8 mouse cellular contexts compared by ENCODE assay signal in the genomic region with DNA sequence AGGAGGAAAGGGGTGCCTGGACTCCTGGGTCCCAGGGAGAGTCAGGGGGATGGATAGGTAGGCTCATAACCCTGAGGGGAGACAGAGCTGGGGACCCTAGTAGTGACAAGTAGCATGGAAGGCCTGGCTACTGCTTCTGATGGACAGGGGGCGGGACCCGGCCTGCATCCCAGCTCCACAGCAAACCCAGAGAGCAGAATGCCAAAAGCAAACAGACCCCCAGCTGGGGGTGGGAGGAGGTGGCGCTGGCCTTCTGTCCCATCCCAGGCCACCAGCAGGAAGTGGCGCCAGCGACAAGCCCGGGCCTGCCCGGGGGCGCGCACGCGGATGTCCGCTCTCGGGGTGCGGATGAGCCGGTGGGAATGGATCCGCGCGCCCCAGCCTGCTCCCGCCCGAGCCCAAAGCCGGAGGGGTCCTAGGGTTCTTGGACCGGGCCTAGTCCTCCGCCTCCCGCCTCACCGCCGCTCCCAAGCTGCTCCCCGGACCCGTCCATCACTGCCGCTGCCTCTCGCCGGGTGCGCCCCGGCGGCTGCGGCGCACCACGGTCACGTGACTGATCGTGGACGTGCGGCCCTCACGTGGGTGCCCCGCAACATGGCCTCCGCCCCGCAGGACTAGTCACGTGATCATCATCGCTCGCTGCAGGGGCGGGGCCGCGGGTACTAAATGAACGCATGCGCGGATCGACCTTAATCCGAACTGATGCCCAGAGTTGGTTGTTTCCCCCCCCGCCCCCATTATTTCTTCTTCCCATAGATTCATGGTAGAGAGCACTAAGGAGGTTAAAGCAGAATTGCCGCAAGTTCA. TPM values are rescaled to one million over a fixed set of nuclear protein-coding genes. Genes with fewer than 3 reads are reported as not detected.
DNase-seq lines count a peak whose midpoint lies in the region; ATAC-seq and TF ChIP-seq lines count a peak whose summit lies in the region.

Gene Bax (minus strand): TSS at position 616 of the 807 bp plus-strand sequence.

- peak within 1 kb of the TSS; percentile 37 for H3K27ac ChIP-seq in heart, embryonic 11.5 days (ENCODE audit: low read depth, low read length)
- peak within 1 kb of the TSS; percentile 52; the same call in 1 of the 2 replicates for H3K27ac ChIP-seq in kidney, embryonic 16.5 days (ENCODE audit: low read length)
- H3K27ac ChIP-seq in liver, adult 2 months (replicated peaks; ENCODE audit: insufficient read depth, low read depth, low read length) = peak within 1 kb of the TSS; percentile 74

- peak; percentile 96 to 97 for DNase-seq in B cell, adult 2 months
- peak; percentile 98 for DNase-seq in brain, adult 2 months (ENCODE audit: low read depth, low spot score)
- peak; percentile 74 for DNase-seq in liver, adult 2 months (ENCODE audit: extremely low read depth, low read depth, low spot score)
- peak; percentile 97 for DNase-seq in splenic B cell, adult 2 months (ENCODE audit: low read depth, low spot score)

- ATAC-seq in erythroblast, adult 5-6 weeks (replicated peaks; ENCODE audit: low FRiP score, poor library complexity, severe bottlenecking) = peak; percentile 82
- peak; percentile 80 for ATAC-seq in heart, embryonic 11.5 days (replicated peaks; ENCODE audit: insufficient number of reproducible peaks, low FRiP score, low TSS enrichment)
- ATAC-seq in kidney, embryonic 16.5 days (ENCODE audit: low FRiP score, low TSS enrichment) = peak; percentile 71

- peak; percentile 48; the same call in 1 of the 2 replicates for TF ChIP-seq POLR2A in liver, adult 2 months (IDR thresholded peaks at IDR 0.05; ENCODE audit: extremely low read depth, insufficient read depth, low read length)
- TF ChIP-seq POLR2A in myocyte (IDR thresholded peaks at IDR 0.05; ENCODE audit: insufficient read length, low read depth) = peak; percentile 91

- no peak for TF ChIP-seq CTCF in liver, adult 2 months (IDR thresholded peaks at IDR 0.05; ENCODE audit: low read depth, low read length)

- H3K27me3 ChIP-seq in heart, embryonic 11.5 days (ENCODE audit: control insufficient read depth, insufficient read depth, low read length) = no peaks in the 10 kb centered on the region
- no peaks in the 10 kb centered on the region for H3K27me3 ChIP-seq in kidney, embryonic 16.5 days (ENCODE audit: insufficient read depth, low read length)
- no peaks in the 10 kb centered on the region for H3K27me3 ChIP-seq in liver, adult 2 months (ENCODE audit: control insufficient read depth, insufficient read depth, low read length)
- no peaks in the 10 kb centered on the region for H3K27me3 ChIP-seq in myocyte (ENCODE audit: control insufficient read depth, insufficient read depth, insufficient read length)
- H3K27me3 ChIP-seq in splenic B cell, adult 2 months (ENCODE audit: control insufficient read depth, insufficient read depth, low read length, poor library complexity, severe bottlenecking) = no peaks in the 10 kb centered on the region

- peak within 1 kb of the TSS; percentile 83 for H3K4me2 ChIP-seq in heart, embryonic 11.5 days
- H3K4me2 ChIP-seq in kidney, embryonic 16.5 days (replicated peaks; ENCODE audit: low read depth, low read length) = peak within 1 kb of the TSS; percentile 87
- H3K4me2 ChIP-seq in myocyte (ENCODE audit: low read depth) = peak within 1 kb of the TSS; percentile 90

- peak within 1 kb of the TSS; percentile 53 for H3ac ChIP-seq in myocyte (ENCODE audit: control insufficient read depth, insufficient read length)

- peak within 1 kb of the TSS; percentile 81 for H3K9ac ChIP-seq in heart, embryonic 11.5 days (ENCODE audit: low read depth, low read length)
- peak within 1 kb of the TSS; percentile 84 for H3K9ac ChIP-seq in kidney, embryonic 16.5 days (replicated peaks; ENCODE audit: low read length)
- peak within 1 kb of the TSS; percentile 91 for H3K9ac ChIP-seq in liver, adult 2 months (ENCODE audit: low read depth, low read length)

- peak within 1 kb of the TSS; percentile 69 for H3K4me3 ChIP-seq in heart, embryonic 11.5 days (ENCODE audit: low read depth, low read length)
- peak within 1 kb of the TSS; percentile 92 for H3K4me3 ChIP-seq in kidney, embryonic 16.5 days (ENCODE audit: low read length)
- peak within 1 kb of the TSS; percentile 91 for H3K4me3 ChIP-seq in liver, adult 2 months (ENCODE audit: insufficient read depth, low read depth, low read length)
- peak within 1 kb of the TSS; percentile 54 for H3K4me3 ChIP-seq in myocyte

- H3K4me1 ChIP-seq in heart, embryonic 11.5 days (ENCODE audit: control insufficient read depth, insufficient read depth, low read length) = peaks cover 9% of the 10 kb centered on the region
- peaks cover 22% of the 10 kb centered on the region for H3K4me1 ChIP-seq in kidney, embryonic 16.5 days (ENCODE audit: insufficient read depth, low read length)
- H3K4me1 ChIP-seq in liver, adult 2 months (ENCODE audit: control insufficient read depth, insufficient read depth, low read length) = peaks cover 18% of the 10 kb centered on the region

- peaks cover 16% of the 10 kb centered on the region; the same call in 1 of the 2 replicates for H3K79me2 ChIP-seq in liver, adult 2 months (ENCODE audit: control insufficient read depth, insufficient read depth, low read length)
- peaks cover 28% of the 10 kb centered on the region for H3K79me2 ChIP-seq in myocyte (ENCODE audit: control insufficient read depth, insufficient read depth)

- peaks cover 13% of the 10 kb centered on the region; the same call in 1 of the 2 replicates for H3K36me3 ChIP-seq in heart, embryonic 11.5 days (ENCODE audit: control insufficient read depth, insufficient read depth, low read length)
- peaks cover 18% of the 10 kb centered on the region for H3K36me3 ChIP-seq in kidney, embryonic 16.5 days (ENCODE audit: insufficient read depth, low read length)
- H3K36me3 ChIP-seq in liver, adult 2 months (ENCODE audit: control insufficient read depth, insufficient read depth, low read length) = peaks cover 4% of the 10 kb centered on the region
- H3K36me3 ChIP-seq in myocyte (ENCODE audit: control insufficient read depth, insufficient read depth) = peaks cover 24% of the 10 kb centered on the region
- H3K36me3 ChIP-seq in splenic B cell, adult 2 months (ENCODE audit: control insufficient read depth, insufficient read depth, low read length, poor library complexity, severe bottlenecking) = peaks cover 1% of the 10 kb centered on the region; the same call in 1 of the 2 replicates

- under 1% methylated on average over 58 of the region's 58 CpGs for WGBS in heart, embryonic 11.5 days (ENCODE audit: insufficient replicate concordance)
- WGBS in kidney, embryonic 16.5 days = 0% methylated on average over 47 of the region's 58 CpGs
- 1% methylated on average over 56 of the region's 58 CpGs for WGBS in liver, adult 2 months

- H3K9me3 ChIP-seq in heart, embryonic 11.5 days (replicated peaks; ENCODE audit: control insufficient read depth, low read length) = no peaks in the 10 kb centered on the region
- H3K9me3 ChIP-seq in kidney, embryonic 16.5 days (ENCODE audit: low read length) = no peaks in the 10 kb centered on the region

TF ChIP-seq in myocyte, 11 proteins besides CTCF, POLR2A, EP300 and RAD21:
- TF ChIP-seq USF1 (IDR thresholded peaks at IDR 0.05; ENCODE audit: low read depth) (peak; percentile 98), POLR2AphosphoS2 (IDR thresholded peaks at IDR 0.05; ENCODE audit: insufficient read length, low read depth) (peak; percentile 89), TCF3 (IDR thresholded peaks at IDR 0.05; ENCODE audit: insufficient read length, low read depth) (no peak), MYOD1 (IDR thresholded peaks at IDR 0.05; ENCODE audit: control insufficient read depth in 1 of 3, insufficient read length in 2 of 3, low read depth in 2 of 3) (peak in 1 of 3 experiments; percentile 19), MYOG (IDR thresholded peaks at IDR 0.05; ENCODE audit: control insufficient read depth in 1 of 3, insufficient read depth in 1 of 3, insufficient read length in 2 of 3, low read depth in 2 of 3) (peak in 1 of 3 experiments; percentile 29)

RNA-seq across cellular contexts. Expression of gene Bax, which starts in this region (rescaled TPM):
- 8.6 and 12.7 TPM in 2 replicates for total RNA-seq in erythroblast, adult 5-6 weeks (2015; ENCODE audit: low replicate concordance)
- total RNA-seq in erythroblast, adult 5-6 weeks (2017; ENCODE audit: low replicate concordance) = 9.7 and 11.8 TPM in 2 replicates
- 91.3 and 146 TPM in 2 replicates for polyA plus RNA-seq in heart, embryonic 11.5 days (2014; fragmentation: Nextera tagmentation; extraction: Ambion mirVana)
- 172 and 182 TPM in 2 replicates for polyA plus RNA-seq in kidney, embryonic 16.5 days (2015; fragmentation: Nextera tagmentation; extraction: Ambion mirVana)
- total RNA-seq in liver, adult 2 months (2014; rRNA removed) = 19.5 and 23.8 TPM in 2 replicates
- 49.8 and 62.0 TPM in 2 replicates for polyA plus RNA-seq in liver, adult 2 months (2012; rRNA removed)
- polyA plus RNA-seq in myocyte (2012; fragmentation: generic; extraction: Trizol) = 249 TPM

Comparison
In these comparisons a context has a peak if more than half of its experiments do, and no peak if none do; other contexts are left out.
1. Peak in every context shown above with its lines: DNase-seq, ATAC-seq, H3K4me3 ChIP-seq and H3K27ac ChIP-seq.